Mouse (Mus musculus) hematopoietic multipotent progenitor cell, adult 10-12 weeks (in vitro differentiated cells): ENCODE measurements around the gene Drp2. TPM values are rescaled to one million over a fixed set of nuclear protein-coding genes. Genes with fewer than 3 reads are reported as not detected.

ENCODE experiments used
- polyA plus RNA-seq: library from polyadenylated mRNA; stranded (reverse); fragments of >175 nt; gene quantifications from 2 replicates; pipeline ENCODE4 v1.2.3, GENCODE M21; 2012; ENCODE audit warnings: low replicate concordance

The Drp2 gene
- 0.09 TPM in 1 of 2 replicates, not detected in the other for polyA plus RNA-seq

GRCm38 (mm10) chrX:134403863-134404583 is at the start of gene Drp2:
TSS of gene Drp2 (plus strand) at chrX:134404551.

GRCm38 (mm10) chrX:134476290-134476689 is 71.9 kb downstream of the Drp2 start, which contains the start of gene Taf7l:
TSS of gene Taf7l (minus strand) at chrX:134476490.

Other genes with a start within 250 kb of the Drp2 start
- gene Xkrx, start 242.5 kb upstream of the Drp2 start, polyA plus RNA-seq: 0.86 and 3.2 TPM in 2 replicates
- gene Arl13a, start 217.1 kb upstream of the Drp2 start, polyA plus RNA-seq: not detected in 2 replicates
- 0.09 TPM in 1 of 2 replicates, not detected in the other for gene Nox1, start 182.6 kb upstream of the Drp2 start, polyA plus RNA-seq
- 1.4 and 1.9 TPM in 2 replicates for gene Trmt2b, start 127.6 kb upstream of the Drp2 start, polyA plus RNA-seq
- gene Tmem35a, start 109.3 kb upstream of the Drp2 start, polyA plus RNA-seq: 0.29 TPM in 1 of 2 replicates, not detected in the other
- 0.03 and 0.36 TPM in 2 replicates for gene Cenpi, start 96.5 kb upstream of the Drp2 start, polyA plus RNA-seq
- not detected in 2 replicates for gene Taf7l, start 71.9 kb downstream of the Drp2 start, polyA plus RNA-seq
- gene Timm8a1, start 137.3 kb downstream of the Drp2 start, polyA plus RNA-seq: 0.64 and 2.6 TPM in 2 replicates
- gene Btk, start 179.0 kb downstream of the Drp2 start, polyA plus RNA-seq: 12.9 and 18.0 TPM in 2 replicates
- gene Rpl36a, start 181.1 kb downstream of the Drp2 start, polyA plus RNA-seq: 33.0 and 129 TPM in 2 replicates
- gene Gla, start 196.6 kb downstream of the Drp2 start, polyA plus RNA-seq: 0.31 and 0.34 TPM in 2 replicates
- gene Hnrnph2, start 196.6 kb downstream of the Drp2 start, polyA plus RNA-seq: 5.0 and 18.8 TPM in 2 replicates